ENCODE assay signal across 19 mouse cellular contexts in genomic region chr3:97802927-97803326, GRCm38 (mm10).
DNase-seq lines count a peak whose midpoint lies in the region; ATAC-seq and TF ChIP-seq lines count a peak whose summit lies in the region.
"Had no signal": no experiment of that assay in that cellular context is flagged by ENCODE, and none has a peak within 500 bp of the region (broad histone marks: within the 10 kb centered on the region; RNA-seq: fewer than 3 reads in every experiment).

No protein-coding gene starts in this region.

- no peaks in the 10 kb centered on the region for H3K9me3 ChIP-seq in heart, embryonic 10.5 days
- no peaks in the 10 kb centered on the region for H3K9me3 ChIP-seq in heart, embryonic 14.5 days (ENCODE audit: control insufficient read depth, low read length)
- H3K9me3 ChIP-seq in lung, embryonic 15.5 days, result no peaks in the 10 kb centered on the region
- H3K9me3 ChIP-seq: embryonic facial prominence, embryonic 13.5 days; forebrain, embryonic 12.5 days; hindbrain, embryonic 13.5 days; intestine, embryonic 15.5 days had no signal

- no peaks in the 10 kb centered on the region for H3K27me3 ChIP-seq in heart, embryonic 10.5 days (ENCODE audit: insufficient read depth, poor library complexity, severe bottlenecking)
- no peaks in the 10 kb centered on the region for H3K27me3 ChIP-seq in heart, embryonic 14.5 days (ENCODE audit: control insufficient read depth, insufficient read depth, low read length)
- H3K27me3 ChIP-seq in lung, embryonic 15.5 days, result no peaks in the 10 kb centered on the region
- H3K27me3 ChIP-seq in myocyte (ENCODE audit: control insufficient read depth, insufficient read depth, insufficient read length), result no peaks in the 10 kb centered on the region
- H3K27me3 ChIP-seq: embryonic facial prominence, embryonic 13.5 days; forebrain, embryonic 12.5 days; hindbrain, embryonic 13.5 days; intestine, embryonic 15.5 days had no signal

- H3K27ac ChIP-seq in heart, embryonic 10.5 days, result peak overlapping the region; percentile 82; the same call in 1 of the 2 replicates
- H3K27ac ChIP-seq in heart, embryonic 14.5 days (replicated peaks in 1 of 2; ENCODE audit: control insufficient read depth in 1 of 2, insufficient read depth in 1 of 2, low read depth in 2 of 2, low read length in 2 of 2), result peak overlapping the region; percentile 91
- peak overlapping the region; percentile 58; the same call in 1 of the 2 replicates for H3K27ac ChIP-seq in lung, embryonic 15.5 days
- H3K27ac ChIP-seq: embryonic facial prominence, embryonic 13.5 days; forebrain, embryonic 12.5 days; hindbrain, embryonic 13.5 days; intestine, embryonic 15.5 days had no signal

- no peak overlapping the region for H3ac ChIP-seq in myocyte (ENCODE audit: control insufficient read depth, insufficient read length)

- no peak overlapping the region for H3K4me3 ChIP-seq in heart, embryonic 10.5 days
- no peak overlapping the region for H3K4me3 ChIP-seq in heart, embryonic 14.5 days (ENCODE audit: control insufficient read depth in 1 of 2, insufficient read depth in 1 of 2, low read depth in 1 of 2, low read length in 2 of 2)
- H3K4me3 ChIP-seq in lung, embryonic 15.5 days, result no peak overlapping the region
- no peak overlapping the region for H3K4me3 ChIP-seq in myocyte
- H3K4me3 ChIP-seq: embryonic facial prominence, embryonic 13.5 days; forebrain, embryonic 12.5 days; hindbrain, embryonic 13.5 days; intestine, embryonic 15.5 days had no signal

- WGBS in heart, embryonic 10.5 days, result 82% methylated on average over 2 of the region's 2 CpGs
- WGBS in heart, embryonic 14.5 days, result 79% methylated on average over 2 of the region's 2 CpGs
- WGBS in lung, embryonic 15.5 days, result 74% methylated on average over 2 of the region's 2 CpGs

- no peak for TF ChIP-seq POLR2A in myocyte (IDR thresholded peaks at IDR 0.05; ENCODE audit: insufficient read length, low read depth)

- H3K4me2 ChIP-seq in heart, embryonic 14.5 days (ENCODE audit: low read length), result peak overlapping the region; percentile 41
- H3K4me2 ChIP-seq in lung, embryonic 15.5 days, result no peak overlapping the region
- H3K4me2 ChIP-seq in myocyte (ENCODE audit: low read depth), result peak overlapping the region; percentile 40
- H3K4me2 ChIP-seq: embryonic facial prominence, embryonic 13.5 days; forebrain, embryonic 12.5 days; hindbrain, embryonic 13.5 days; intestine, embryonic 15.5 days had no signal

- intact Hi-C loops in heart, postnatal 36 days (cut with DNase I), result loop anchor here (2.0 kb wide), 1 partner anchor 20 kb away; no protein-coding TSS in a partner anchor

- H3K79me2 ChIP-seq in myocyte (ENCODE audit: control insufficient read depth, insufficient read depth), result peaks cover 9% of the 10 kb centered on the region

- no peak for DNase-seq in heart, embryonic 10.5 days (ENCODE audit: low spot score)
- no peak for DNase-seq in heart, postnatal 36 days
- no peak for DNase-seq in heart, adult 8-10 months (ENCODE audit: low spot score)
- no peak for DNase-seq in lung, adult 18-20 months
- DNase-seq in frontal cortex, postnatal 25 days (ENCODE audit: low spot score in 2 of 2), result no peak
- DNase-seq: adrenal gland, adult 2 months; adrenal gland, postnatal 25 days; cerebellum, adult 18-20 months; cerebellum, adult 9-11 months; cerebellum, postnatal 36 days; forebrain, postnatal 0 days; kidney, adult 18-20 months had no signal

- peaks cover 54% of the 10 kb centered on the region for H3K4me1 ChIP-seq in heart, embryonic 10.5 days
- peaks cover 23 to 63% of the 10 kb centered on the region in 2 experiments for H3K4me1 ChIP-seq in heart, embryonic 14.5 days (ENCODE audit: control insufficient read depth in 2 of 2, insufficient read depth in 2 of 2, low read length in 2 of 2)
- H3K4me1 ChIP-seq in lung, embryonic 15.5 days, result peaks cover 15% of the 10 kb centered on the region
- H3K4me1 ChIP-seq: embryonic facial prominence, embryonic 13.5 days; forebrain, embryonic 12.5 days; hindbrain, embryonic 13.5 days had no signal

- 0 out of 2 replicates have a peak, but pooled peaks cover 3% of the 10 kb centered on the region for H3K36me3 ChIP-seq in heart, embryonic 10.5 days
- no peaks in the 10 kb centered on the region for H3K36me3 ChIP-seq in heart, embryonic 14.5 days (ENCODE audit: control insufficient read depth, insufficient read depth, low read length)
- H3K36me3 ChIP-seq in lung, embryonic 15.5 days, result no peaks in the 10 kb centered on the region
- H3K36me3 ChIP-seq in myocyte (ENCODE audit: control insufficient read depth, insufficient read depth), result no peaks in the 10 kb centered on the region
- H3K36me3 ChIP-seq: embryonic facial prominence, embryonic 13.5 days; forebrain, embryonic 12.5 days; hindbrain, embryonic 13.5 days; intestine, embryonic 15.5 days had no signal

- ATAC-seq in heart, embryonic 14.5 days (ENCODE audit: insufficient number of reproducible peaks, insufficient read depth, low FRiP score, low read depth), result no peak
- no peak for ATAC-seq in lung, embryonic 15.5 days (ENCODE audit: borderline replicate concordance, extremely low read depth, low FRiP score, low TSS enrichment)
- ATAC-seq: forebrain, postnatal 0 days had no signal

- peak overlapping the region; percentile 45 for H3K9ac ChIP-seq in heart, embryonic 14.5 days (ENCODE audit: low read length)
- H3K9ac ChIP-seq in lung, embryonic 15.5 days, result no peak overlapping the region
- H3K9ac ChIP-seq: embryonic facial prominence, embryonic 13.5 days; forebrain, embryonic 12.5 days; forebrain, postnatal 0 days; hindbrain, embryonic 13.5 days; intestine, embryonic 15.5 days had no signal

TF ChIP-seq in myocyte, 11 proteins besides CTCF, POLR2A, EP300 and RAD21:
- TF ChIP-seq TCF3 (IDR thresholded peaks at IDR 0.05; ENCODE audit: insufficient read length, low read depth) (peak; percentile 43), MYOD1 (IDR thresholded peaks at IDR 0.05; ENCODE audit: control insufficient read depth in 1 of 3, insufficient read length in 2 of 3, low read depth in 2 of 3) (peak in 2 of 3 experiments; percentile 40 to 64), SRF (IDR thresholded peaks at IDR 0.05; ENCODE audit: control insufficient read depth, insufficient read length, low read depth) (no peak), MYOG (IDR thresholded peaks at IDR 0.05; ENCODE audit: control insufficient read depth in 1 of 3, insufficient read depth in 1 of 3, insufficient read length in 2 of 3, low read depth in 2 of 3) (peak in 2 of 3 experiments; percentile 32 to 90)
